In genomic region chr17:27317576-27318277, GRCm38 (mm10) we compare ENCODE assay signal across 7 mouse cellular contexts.
DNase-seq lines count a peak whose midpoint lies in the region; ATAC-seq and TF ChIP-seq lines count a peak whose summit lies in the region.

No protein-coding gene starts in this region.

- peaks cover 12% of the 10 kb centered on the region for H3K4me1 ChIP-seq in limb, embryonic 14.5 days (ENCODE audit: control insufficient read depth, insufficient read depth, low read length)

- POLR2A ChIA-PET in Patski (lab: Charles Lee): no interaction called here

- no peak for TF ChIP-seq CTCF in Patski (IDR thresholded peaks at IDR 0.05)

- 59% methylated on average over 14 of the region's 14 CpGs for WGBS in limb, embryonic 14.5 days

- no peak overlapping the region for H3K9ac ChIP-seq in limb, embryonic 14.5 days (ENCODE audit: low read depth, low read length, severe bottlenecking)

- peaks cover 25% of the 10 kb centered on the region for H3K27me3 ChIP-seq in Patski
- H3K27me3 ChIP-seq in limb, embryonic 14.5 days (ENCODE audit: control insufficient read depth, insufficient read depth, low read length): no peaks in the 10 kb centered on the region

- no peaks in the 10 kb centered on the region for H3K9me3 ChIP-seq in limb, embryonic 14.5 days (ENCODE audit: control insufficient read depth, low read length)

- no peak overlapping the region for H3K4me2 ChIP-seq in limb, embryonic 14.5 days (replicated peaks; ENCODE audit: low read depth, low read length, severe bottlenecking)

- no peak overlapping the region for H3K4me3 ChIP-seq in limb, embryonic 14.5 days (replicated peaks; ENCODE audit: low read length)

- intact Hi-C loops in gastrocnemius, postnatal 36 days (cut with DNase I): loop anchor here (5.0 kb wide), 1 partner anchor 75 kb away; no protein-coding TSS in a partner anchor

- DNase-seq in 416B (ENCODE audit: low read depth) (peak; percentile 6), Patski (ENCODE audit: low read depth, low spot score) (peak; percentile 87)
- DNase-seq in gastrocnemius, postnatal 36 days: peak; percentile 54 to 74
- DNase-seq in kidney, adult 11 months: peak; percentile 98
- peak; percentile 34 for DNase-seq in limb, embryonic 14.5 days (ENCODE audit: low spot score)
- peak; percentile 60 for DNase-seq in right cerebral cortex, postnatal 14 days
- DNase-seq in spleen, postnatal 14 days (ENCODE audit: low spot score in 2 of 2): no peak

- ATAC-seq in Patski: peak; percentile 75
- ATAC-seq in limb, embryonic 14.5 days (ENCODE audit: low FRiP score, low read depth): no peak

- no peaks in the 10 kb centered on the region for H3K36me3 ChIP-seq in limb, embryonic 14.5 days (ENCODE audit: control insufficient read depth, insufficient read depth, low read length)

- no peak for TF ChIP-seq POLR2A in limb, embryonic 14.5 days (IDR thresholded peaks at IDR 0.05; ENCODE audit: borderline replicate concordance, extremely low read depth, insufficient read depth, insufficient read length)

- in situ Hi-C loops in Patski (cut with MboI; ENCODE audit: low pct_unique_long_range_greater_than_20kb): no loop called here

- H3K27ac ChIP-seq in limb, embryonic 14.5 days (replicated peaks; ENCODE audit: low read depth, low read length): no peak overlapping the region

- CTCF ChIA-PET in Patski (lab: Charles Lee): interaction anchor here (1.4 kb wide), 1 partner anchor 64 kb away, joined by 3 read pairs; no protein-coding TSS in a partner anchor

Comparison
In these comparisons a context has a peak if more than half of its experiments do, and no peak if none do; other contexts are left out.
1. DNase-seq: peak in 416B (single experiment), Patski (single experiment), gastrocnemius, postnatal 36 days (2 of 2), kidney, adult 11 months (single experiment), limb, embryonic 14.5 days (single experiment) and right cerebral cortex, postnatal 14 days (single experiment); none in spleen, postnatal 14 days (0 of 2).